Mouse (Mus musculus): ENCODE data around the gene Gtf2h5. TPM values are rescaled to one million over a fixed set of nuclear protein-coding genes. Genes with fewer than 3 reads are reported as not detected.

The Gtf2h5 gene
- total RNA-seq, 1 experiment, result 85.1 TPM

- Histone ChIP-seq H3K9me3 (ENCODE audit: control insufficient read depth, insufficient read depth, low read depth, low read length) (no peaks in the 10 kb centered on the region), H3K27ac (ENCODE audit: insufficient read depth, low read depth, low read length, poor library complexity, severe bottlenecking) (no peak overlapping the region), H3K9ac (ENCODE audit: insufficient read depth, low read depth, low read length, poor library complexity, severe bottlenecking) (no peak overlapping the region), H3K36me3 (ENCODE audit: control insufficient read depth, insufficient read depth, low read length, poor library complexity, severe bottlenecking) (0 out of 2 replicates have a peak, but pooled peaks cover 2% of the 10 kb centered on the region), H3K4me1 (ENCODE audit: control insufficient read depth in 2 of 2, insufficient read depth in 2 of 2, low read length in 2 of 2, poor library complexity in 1 of 2) (no peaks in the 10 kb centered on the region), H3K4me3 (ENCODE audit: insufficient read depth in 1 of 2, low read depth in 1 of 2, low read length in 2 of 2, poor library complexity in 1 of 2, severe bottlenecking in 1 of 2) (no peak overlapping the region)
- in situ Hi-C loops (cut with MboI; ENCODE audit: low sequenced_read_pairs in 2 of 2, unreplicated experiment in 2 of 2), result no loop called here
- no peak for DNase-seq (ENCODE audit: low read depth, low spot score)
- TF ChIP-seq MAFK (IDR thresholded peaks at IDR 0.05; ENCODE audit: insufficient read depth, low read depth, low read length) (no peak), HCFC1 (IDR thresholded peaks at IDR 0.05; ENCODE audit: borderline replicate concordance, insufficient read depth, low read length) (no peak), ZC3H11A (IDR thresholded peaks at IDR 0.05; ENCODE audit: borderline replicate concordance, low read depth, low read length) (no peak), CHD2 (IDR thresholded peaks at IDR 0.05; ENCODE audit: low read depth, low read length) (no peak), ZNF384 (IDR thresholded peaks at IDR 0.05; ENCODE audit: low read depth, low read length) (no peak)
Measured at GRCm38 (mm10) chr17:6108175-6108574, 28.6 kb downstream of the Gtf2h5 start.

DNA sequence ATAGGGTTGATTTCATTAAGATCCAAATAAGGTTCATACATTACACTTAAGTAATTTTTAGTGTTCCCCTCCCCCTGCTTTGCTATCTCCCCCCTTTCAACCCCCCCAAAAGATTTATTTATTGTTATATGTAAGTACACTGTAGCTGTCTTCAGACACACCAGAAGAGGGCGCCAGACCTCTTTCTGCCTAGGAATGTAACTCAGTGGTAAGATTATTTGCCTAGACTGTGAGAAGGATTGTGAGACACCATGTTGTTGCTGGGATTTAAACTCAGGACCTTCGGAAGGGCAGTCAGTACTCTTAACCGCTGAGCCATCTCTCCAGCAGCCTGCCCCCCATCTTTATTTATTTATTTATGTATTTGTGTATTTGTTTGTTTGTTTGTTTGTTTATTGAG lies 31.4 kb downstream of the Gtf2h5 start:
- no peak for DNase-seq (ENCODE audit: low read depth, low spot score)
- in situ Hi-C loops (cut with MboI; ENCODE audit: low sequenced_read_pairs in 2 of 2, unreplicated experiment in 2 of 2), result no loop called here
- Histone ChIP-seq H3K4me1 (ENCODE audit: control insufficient read depth in 2 of 2, insufficient read depth in 2 of 2, low read length in 2 of 2, poor library complexity in 1 of 2) (no peaks in the 10 kb centered on the region), H3K4me3 (ENCODE audit: insufficient read depth in 1 of 2, low read depth in 1 of 2, low read length in 2 of 2, poor library complexity in 1 of 2, severe bottlenecking in 1 of 2) (no peak overlapping the region), H3K36me3 (ENCODE audit: control insufficient read depth, insufficient read depth, low read length, poor library complexity, severe bottlenecking) (0 out of 2 replicates have a peak, but pooled peaks cover 2% of the 10 kb centered on the region), H3K9me3 (ENCODE audit: control insufficient read depth, insufficient read depth, low read depth, low read length) (no peaks in the 10 kb centered on the region), H3K27ac (ENCODE audit: insufficient read depth, low read depth, low read length, poor library complexity, severe bottlenecking) (no peak overlapping the region), H3K9ac (ENCODE audit: insufficient read depth, low read depth, low read length, poor library complexity, severe bottlenecking) (no peak overlapping the region)
- TF ChIP-seq HCFC1 (IDR thresholded peaks at IDR 0.05; ENCODE audit: borderline replicate concordance, insufficient read depth, low read length) (no peak), ZC3H11A (IDR thresholded peaks at IDR 0.05; ENCODE audit: borderline replicate concordance, low read depth, low read length) (no peak), CHD2 (IDR thresholded peaks at IDR 0.05; ENCODE audit: low read depth, low read length) (no peak), ZNF384 (IDR thresholded peaks at IDR 0.05; ENCODE audit: low read depth, low read length) (no peak), MAFK (IDR thresholded peaks at IDR 0.05; ENCODE audit: insufficient read depth, low read depth, low read length) (no peak)

- H3K27ac ChIP-seq (ENCODE audit: insufficient read depth, low read depth, low read length, poor library complexity, severe bottlenecking), result no peak overlapping the region
- H3K4me1 ChIP-seq (ENCODE audit: control insufficient read depth in 2 of 2, insufficient read depth in 2 of 2, low read length in 2 of 2, poor library complexity in 1 of 2), result no peaks in the 10 kb centered on the region
- H3K36me3 ChIP-seq (ENCODE audit: control insufficient read depth, insufficient read depth, low read length, poor library complexity, severe bottlenecking), result 0 out of 2 replicates have a peak, but pooled peaks cover 2% of the 10 kb centered on the region
Measured at GRCm38 (mm10) chr17:6113653-6114052, 34.1 kb downstream of the Gtf2h5 start.

DNA sequence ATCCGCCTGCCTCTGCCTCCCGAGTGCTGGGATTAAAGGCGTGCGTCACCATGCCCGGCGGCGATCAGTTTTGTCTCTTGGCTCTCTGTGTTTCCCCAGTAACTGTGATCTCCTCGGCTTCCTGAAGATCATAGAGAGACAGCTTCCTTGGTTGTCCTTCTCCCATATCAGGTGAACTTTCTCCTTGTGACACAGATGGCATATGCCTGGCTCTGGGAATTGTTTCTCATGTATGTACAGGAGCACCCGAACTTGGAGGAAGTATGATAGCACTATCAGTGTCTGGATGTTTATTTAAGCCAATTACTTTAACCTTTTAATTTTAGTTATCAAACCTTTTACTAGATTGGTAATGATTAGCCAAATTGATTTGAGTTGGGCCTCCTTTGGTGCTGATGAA lies 35.5 kb downstream of the Gtf2h5 start:
- Histone ChIP-seq H3K27ac (ENCODE audit: insufficient read depth, low read depth, low read length, poor library complexity, severe bottlenecking) (no peak overlapping the region), H3K9ac (ENCODE audit: insufficient read depth, low read depth, low read length, poor library complexity, severe bottlenecking) (no peak overlapping the region), H3K4me3 (ENCODE audit: insufficient read depth in 1 of 2, low read depth in 1 of 2, low read length in 2 of 2, poor library complexity in 1 of 2, severe bottlenecking in 1 of 2) (no peak overlapping the region), H3K4me1 (ENCODE audit: control insufficient read depth in 2 of 2, insufficient read depth in 2 of 2, low read length in 2 of 2, poor library complexity in 1 of 2) (no peaks in the 10 kb centered on the region), H3K9me3 (ENCODE audit: control insufficient read depth, insufficient read depth, low read depth, low read length) (no peaks in the 10 kb centered on the region), H3K36me3 (ENCODE audit: control insufficient read depth, insufficient read depth, low read length, poor library complexity, severe bottlenecking) (no peaks in the 10 kb centered on the region)
- DNase-seq (ENCODE audit: low read depth, low spot score), result no peak
- TF ChIP-seq MAFK (IDR thresholded peaks at IDR 0.05; ENCODE audit: insufficient read depth, low read depth, low read length), result no peak
- no peak for TF ChIP-seq CHD2 (IDR thresholded peaks at IDR 0.05; ENCODE audit: low read depth, low read length)
- in situ Hi-C loops (cut with MboI; ENCODE audit: low sequenced_read_pairs in 2 of 2, unreplicated experiment in 2 of 2), result no loop called here

More at GRCm38 (mm10) chr17:6113653-6114052, 34.1 kb downstream of the Gtf2h5 start:
- no peak for TF ChIP-seq ZC3H11A (IDR thresholded peaks at IDR 0.05; ENCODE audit: borderline replicate concordance, low read depth, low read length)
- TF ChIP-seq MAFK (IDR thresholded peaks at IDR 0.05; ENCODE audit: insufficient read depth, low read depth, low read length), result no peak
- TF ChIP-seq ZNF384 (IDR thresholded peaks at IDR 0.05; ENCODE audit: low read depth, low read length), result no peak
- TF ChIP-seq CHD2 (IDR thresholded peaks at IDR 0.05; ENCODE audit: low read depth, low read length), result no peak
- TF ChIP-seq HCFC1 (IDR thresholded peaks at IDR 0.05; ENCODE audit: borderline replicate concordance, insufficient read depth, low read length), result no peak
- Histone ChIP-seq H3K9ac (ENCODE audit: insufficient read depth, low read depth, low read length, poor library complexity, severe bottlenecking) (no peak overlapping the region), H3K9me3 (ENCODE audit: control insufficient read depth, insufficient read depth, low read depth, low read length) (no peaks in the 10 kb centered on the region), H3K4me3 (ENCODE audit: insufficient read depth in 1 of 2, low read depth in 1 of 2, low read length in 2 of 2, poor library complexity in 1 of 2, severe bottlenecking in 1 of 2) (no peak overlapping the region)
- in situ Hi-C loops (cut with MboI; ENCODE audit: low sequenced_read_pairs in 2 of 2, unreplicated experiment in 2 of 2), result no loop called here
- DNase-seq (ENCODE audit: low read depth, low spot score), result no peak

DNA sequence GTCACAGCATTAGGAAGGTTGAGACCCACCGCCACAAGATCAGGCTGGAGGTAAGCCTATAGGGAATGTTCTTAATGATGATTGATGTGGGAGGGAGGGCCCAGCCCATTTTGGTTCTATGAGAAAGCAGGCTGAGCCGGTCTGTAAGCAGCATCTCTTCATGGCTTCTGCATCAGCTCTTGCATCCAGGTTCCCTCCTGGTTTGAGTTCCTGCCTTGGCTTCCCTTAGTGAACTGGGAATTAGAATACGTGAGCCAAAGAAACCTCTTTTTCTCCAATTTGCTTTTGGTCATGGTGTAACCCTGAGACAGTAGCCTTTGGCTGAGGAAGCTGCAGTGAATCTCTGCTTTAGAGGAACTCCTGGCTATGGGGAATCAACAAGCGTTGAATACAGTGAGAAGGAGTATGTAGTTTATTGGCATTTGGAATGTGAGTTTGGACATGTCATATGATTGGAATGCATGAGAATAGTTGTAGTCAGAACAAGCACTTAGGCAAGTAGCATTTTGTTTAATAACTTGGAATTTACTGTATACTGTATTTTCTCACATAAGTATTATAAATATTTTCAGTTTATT lies 37.7 kb downstream of the Gtf2h5 start:
- H3K36me3 ChIP-seq (ENCODE audit: control insufficient read depth, insufficient read depth, low read length, poor library complexity, severe bottlenecking), result no peaks in the 10 kb centered on the region
- DNase-seq (ENCODE audit: low read depth, low spot score), result no peak
- in situ Hi-C loops (cut with MboI; ENCODE audit: low sequenced_read_pairs in 2 of 2, unreplicated experiment in 2 of 2), result no loop called here
- TF ChIP-seq MAFK (IDR thresholded peaks at IDR 0.05; ENCODE audit: insufficient read depth, low read depth, low read length), result no peak
- TF ChIP-seq ZNF384 (IDR thresholded peaks at IDR 0.05; ENCODE audit: low read depth, low read length), result no peak
- TF ChIP-seq CHD2 (IDR thresholded peaks at IDR 0.05; ENCODE audit: low read depth, low read length), result no peak
- no peak for TF ChIP-seq ZC3H11A (IDR thresholded peaks at IDR 0.05; ENCODE audit: borderline replicate concordance, low read depth, low read length)
- no peak for TF ChIP-seq HCFC1 (IDR thresholded peaks at IDR 0.05; ENCODE audit: borderline replicate concordance, insufficient read depth, low read length)
- no peaks in the 10 kb centered on the region for H3K9me3 ChIP-seq (ENCODE audit: control insufficient read depth, insufficient read depth, low read depth, low read length)
- H3K27ac ChIP-seq (ENCODE audit: insufficient read depth, low read depth, low read length, poor library complexity, severe bottlenecking), result no peak overlapping the region
- H3K4me1 ChIP-seq (ENCODE audit: control insufficient read depth in 2 of 2, insufficient read depth in 2 of 2, low read length in 2 of 2, poor library complexity in 1 of 2), result no peaks in the 10 kb centered on the region
- H3K4me3 ChIP-seq (ENCODE audit: insufficient read depth in 1 of 2, low read depth in 1 of 2, low read length in 2 of 2, poor library complexity in 1 of 2, severe bottlenecking in 1 of 2), result no peak overlapping the region
- H3K9ac ChIP-seq (ENCODE audit: insufficient read depth, low read depth, low read length, poor library complexity, severe bottlenecking), result no peak overlapping the region
